Mouse (Mus musculus) embryonic facial prominence, embryonic 14.5 days (tissue): ENCODE measurements around the gene Spata2. TPM values are rescaled to one million over a fixed set of nuclear protein-coding genes. Genes with fewer than 3 reads are reported as not detected.
A peak's percentile ranks its signal among the peaks of the same experiment; 100 is the strongest.

Source experiments
- ATAC-seq: fragments of 200-750 bp; cut with Nextera tagmentation; 2 replicates; pipeline ENCODE4 v1.8.0; 2017; ENCODE audit warnings: low read depth, moderate number of reproducible peaks, moderate TSS enrichment
- DNase-seq: peaks from one replicate; pipeline ENCODE4 v3.0.0-alpha.2; 2015; ENCODE audit warnings: low spot score
- H3K27ac ChIP-seq: fragments of 300-500 bp; sonication (generic); replicated peaks from 2 replicates; pipeline ENCODE4 v1.5.1; 2014; ENCODE audit warnings: low read depth, mild to moderate bottlenecking, low read length, moderate library complexity
- H3K27me3 ChIP-seq: fragments of 300-500 bp; sonication (generic); replicated peaks from 2 replicates; pipeline ENCODE4 v1.6.1; 2014; ENCODE audit warnings: low read length; ENCODE audit not compliant: control insufficient read depth, insufficient read depth
- H3K36me3 ChIP-seq: fragments of 300-500 bp; sonication (generic); 2 replicates; pipeline ENCODE4 v1.6.1; 2014; ENCODE audit warnings: low read length, mixed read lengths; ENCODE audit not compliant: control insufficient read depth, insufficient read depth
- H3K4me1 ChIP-seq: fragments of 300-500 bp; sonication (generic); 2 replicates; pipeline ENCODE4 v1.6.1; 2014; ENCODE audit warnings: antibody characterized with exemption, low read length; ENCODE audit not compliant: control insufficient read depth, insufficient read depth
- H3K4me2 ChIP-seq: fragments of 300-500 bp; sonication (generic); 2 replicates; pipeline ENCODE4 v1.6.1; 2014; ENCODE audit warnings: low read depth, mild to moderate bottlenecking, low read length, moderate library complexity, mixed read lengths
- H3K4me3 ChIP-seq: fragments of 300-500 bp; sonication (generic); 2 replicates; pipeline ENCODE4 v1.5.1; 2014; ENCODE audit warnings: low read depth, mild to moderate bottlenecking, low read length
- H3K9ac ChIP-seq: fragments of 300-500 bp; sonication (generic); 2 replicates; pipeline ENCODE4 v1.6.1; 2014; ENCODE audit warnings: low read depth, mild to moderate bottlenecking, low read length, moderate library complexity, mixed read lengths
- H3K9me3 ChIP-seq: fragments of 300-500 bp; sonication (generic); 2 replicates; pipeline ENCODE4 v1.6.1; 2016; ENCODE audit warnings: low read length; ENCODE audit not compliant: control insufficient read depth
- WGBS: fragments of 180-500 bp; shearing (Covaris S2); extraction: QIAGEN DNeasy Blood & Tissue Kit; methylation state at CpG from one replicate; pipeline ENCODE4 v1.1.7; 2014; 5-methylcytosine and 5-hydroxymethylcytosine counted together
- polyA plus RNA-seq: library from polyadenylated mRNA; unstranded; fragments of >200 nt; fragmentation: Nextera tagmentation; extraction: Ambion mirVana; gene quantifications from 2 replicates; pipeline ENCODE4 v1.2.1, GENCODE M21; 2014

The Spata2 gene
- polyA plus RNA-seq, 1 experiment from 2014 or later, result 14.2 TPM

GRCm38 (mm10) chr2:167453814-167454213, 38.9 kb downstream of the Spata2 start:
- H3K27ac ChIP-seq, result no peak overlapping the region
- H3K36me3 ChIP-seq, result peaks cover 68% of the 10 kb centered on the region
- H3K27me3 ChIP-seq, result no peaks in the 10 kb centered on the region
- H3K4me3 ChIP-seq, result no peak overlapping the region
- DNase-seq, result peak; percentile 24
- H3K4me2 ChIP-seq, result no peak overlapping the region
- 66% methylated on average over 3 of the region's 3 CpGs for whole genome bisulfite sequencing
- no peaks in the 10 kb centered on the region for H3K4me1 ChIP-seq
- no peaks in the 10 kb centered on the region for H3K9me3 ChIP-seq
- ATAC-seq, result no peak
- no peak overlapping the region for H3K9ac ChIP-seq

DNA sequence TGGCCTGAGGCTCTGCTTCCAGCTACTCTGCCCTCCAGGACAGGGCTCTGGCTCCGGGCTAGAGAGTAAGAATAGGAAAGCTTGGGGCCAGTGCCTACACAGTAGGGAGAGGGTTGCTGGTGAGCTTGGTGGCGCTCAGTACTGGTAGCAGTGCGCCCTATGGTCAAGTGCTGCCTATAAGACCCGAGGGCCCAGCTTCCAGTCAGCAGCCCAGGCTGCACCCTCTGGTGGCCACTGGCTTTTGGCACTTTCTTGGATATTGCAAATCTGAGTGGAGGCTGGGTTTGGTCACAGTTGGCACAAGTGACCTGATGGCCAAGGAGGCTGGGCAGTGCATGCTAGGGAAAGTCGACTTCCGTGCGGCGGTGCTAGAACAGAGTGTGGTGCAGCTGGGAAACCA, 42.0 kb downstream of the Spata2 start:
- DNase-seq, result no peak
- H3K36me3 ChIP-seq, result peaks cover 41% of the 10 kb centered on the region
- H3K27ac ChIP-seq, result no peak overlapping the region
- no peak overlapping the region for H3K9ac ChIP-seq
- ATAC-seq, result no peak
- 89% methylated on average over 8 of the region's 8 CpGs for WGBS
- H3K4me2 ChIP-seq, result no peak overlapping the region
- no peaks in the 10 kb centered on the region for H3K27me3 ChIP-seq
- H3K4me1 ChIP-seq, result no peaks in the 10 kb centered on the region
- no peaks in the 10 kb centered on the region for H3K9me3 ChIP-seq
- no peak overlapping the region for H3K4me3 ChIP-seq

- H3K36me3 ChIP-seq, result peaks cover 37% of the 10 kb centered on the region
- H3K27ac ChIP-seq, result no peak overlapping the region
- DNase-seq, result no peak
- 86% methylated on average over 19 of the region's 21 CpGs for WGBS
- no peak overlapping the region for H3K9ac ChIP-seq
- H3K9me3 ChIP-seq, result no peaks in the 10 kb centered on the region
- no peaks in the 10 kb centered on the region for H3K27me3 ChIP-seq
- no peak overlapping the region for H3K4me3 ChIP-seq
- no peak for ATAC-seq
- no peak overlapping the region for H3K4me2 ChIP-seq
- H3K4me1 ChIP-seq, result no peaks in the 10 kb centered on the region
Measured at GRCm38 (mm10) chr2:167449331-167450275, 43.1 kb downstream of the Spata2 start.

GRCm38 (mm10) chr2:167447629-167448028, 45.1 kb downstream of the Spata2 start:
- no peaks in the 10 kb centered on the region for H3K27me3 ChIP-seq
- no peak overlapping the region for H3K4me2 ChIP-seq
- no peaks in the 10 kb centered on the region for H3K9me3 ChIP-seq
- H3K9ac ChIP-seq, result no peak overlapping the region
- no peaks in the 10 kb centered on the region for H3K4me1 ChIP-seq
- H3K4me3 ChIP-seq, result no peak overlapping the region
- WGBS, result 91% methylated on average over 8 of the region's 8 CpGs
- H3K27ac ChIP-seq, result no peak overlapping the region
- DNase-seq, result no peak
- no peak for ATAC-seq
- H3K36me3 ChIP-seq, result peaks cover 47% of the 10 kb centered on the region

DNA sequence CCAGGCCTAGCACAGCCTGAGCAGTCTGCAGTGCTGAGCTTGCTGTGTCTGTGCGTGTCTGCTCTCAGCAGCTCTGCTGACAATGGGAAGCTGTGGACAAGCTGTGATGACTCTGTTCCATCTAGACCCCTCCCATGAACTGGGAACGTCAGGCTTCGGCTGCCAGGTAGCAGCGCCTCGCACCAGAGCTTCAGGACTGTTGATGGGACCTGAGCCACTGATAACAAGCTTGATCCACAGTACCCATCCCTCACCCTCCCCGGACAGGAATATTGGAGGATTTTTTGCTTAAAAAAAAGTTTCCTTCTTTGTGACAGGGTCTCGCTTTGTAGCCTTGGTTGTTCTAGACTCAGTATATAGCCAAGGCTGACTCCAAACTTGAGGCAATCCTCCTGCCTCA, 45.5 kb downstream of the Spata2 start:
- Histone ChIP-seq H3K4me2 (no peak overlapping the region), H3K9ac (no peak overlapping the region), H3K9me3 (no peaks in the 10 kb centered on the region), H3K27ac (peak overlapping the region; percentile 45; the same call in 1 of the 2 replicates), H3K4me3 (no peak overlapping the region), H3K4me1 (no peaks in the 10 kb centered on the region), H3K27me3 (no peaks in the 10 kb centered on the region), H3K36me3 (peaks cover 48% of the 10 kb centered on the region)
- ATAC-seq (no peak), DNase-seq (no peak)
- 88% methylated on average over 7 of the region's 7 CpGs for WGBS

DNA sequence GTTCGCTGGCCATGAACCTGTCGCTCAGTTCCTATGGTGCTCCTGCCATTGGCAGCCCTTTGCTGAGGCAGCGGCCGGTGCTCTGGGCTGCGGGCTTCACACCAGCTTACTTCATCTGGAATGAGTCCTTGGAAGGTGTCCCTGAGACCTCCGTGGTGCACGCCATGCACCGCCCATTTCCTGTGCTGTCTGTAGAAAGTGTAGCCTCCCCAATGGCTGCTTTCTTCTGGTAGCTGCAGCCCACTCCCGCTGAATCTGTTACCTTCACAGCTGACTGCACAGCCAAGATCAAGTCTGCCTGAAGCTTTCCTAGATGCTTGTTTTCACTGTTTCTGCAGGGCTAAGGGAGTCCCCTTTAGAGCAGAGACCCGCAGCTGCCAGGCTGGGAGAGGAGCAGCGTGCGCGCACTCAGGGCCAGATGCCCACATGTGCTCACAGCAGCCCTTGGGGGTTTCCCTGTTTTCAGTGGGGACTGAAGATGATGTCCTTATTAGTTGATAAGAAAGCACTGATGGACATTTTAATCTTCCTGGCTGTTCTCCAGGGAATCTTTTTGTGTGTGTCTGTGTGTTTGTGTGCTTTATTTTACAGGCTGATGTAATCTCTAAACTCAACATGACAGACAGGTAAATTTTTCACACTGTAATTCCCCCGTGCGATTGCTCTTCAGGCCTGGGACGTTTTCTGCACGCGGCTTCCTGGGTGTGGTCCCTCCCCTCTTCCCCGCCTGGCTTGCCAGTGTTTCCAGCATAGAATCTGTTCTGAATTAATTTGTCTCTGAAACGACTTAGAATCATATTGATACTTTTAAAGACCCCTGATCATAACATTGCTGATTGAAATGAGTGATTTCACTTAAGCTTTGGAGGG, 46.5 kb downstream of the Spata2 start:
- H3K27me3 ChIP-seq, result no peaks in the 10 kb centered on the region
- WGBS, result 50% methylated on average over 20 of the region's 20 CpGs
- ATAC-seq (peak; percentile 54; the same call in 1 of the 2 replicates), DNase-seq (peak; percentile 57)
- no peaks in the 10 kb centered on the region for H3K4me1 ChIP-seq
- peaks cover 51% of the 10 kb centered on the region for H3K36me3 ChIP-seq
- peak overlapping the region; percentile 45 for H3K27ac ChIP-seq
- H3K9me3 ChIP-seq, result no peaks in the 10 kb centered on the region
- no peak overlapping the region for H3K4me2 ChIP-seq
- H3K9ac ChIP-seq, result no peak overlapping the region
- H3K4me3 ChIP-seq, result no peak overlapping the region

DNA sequence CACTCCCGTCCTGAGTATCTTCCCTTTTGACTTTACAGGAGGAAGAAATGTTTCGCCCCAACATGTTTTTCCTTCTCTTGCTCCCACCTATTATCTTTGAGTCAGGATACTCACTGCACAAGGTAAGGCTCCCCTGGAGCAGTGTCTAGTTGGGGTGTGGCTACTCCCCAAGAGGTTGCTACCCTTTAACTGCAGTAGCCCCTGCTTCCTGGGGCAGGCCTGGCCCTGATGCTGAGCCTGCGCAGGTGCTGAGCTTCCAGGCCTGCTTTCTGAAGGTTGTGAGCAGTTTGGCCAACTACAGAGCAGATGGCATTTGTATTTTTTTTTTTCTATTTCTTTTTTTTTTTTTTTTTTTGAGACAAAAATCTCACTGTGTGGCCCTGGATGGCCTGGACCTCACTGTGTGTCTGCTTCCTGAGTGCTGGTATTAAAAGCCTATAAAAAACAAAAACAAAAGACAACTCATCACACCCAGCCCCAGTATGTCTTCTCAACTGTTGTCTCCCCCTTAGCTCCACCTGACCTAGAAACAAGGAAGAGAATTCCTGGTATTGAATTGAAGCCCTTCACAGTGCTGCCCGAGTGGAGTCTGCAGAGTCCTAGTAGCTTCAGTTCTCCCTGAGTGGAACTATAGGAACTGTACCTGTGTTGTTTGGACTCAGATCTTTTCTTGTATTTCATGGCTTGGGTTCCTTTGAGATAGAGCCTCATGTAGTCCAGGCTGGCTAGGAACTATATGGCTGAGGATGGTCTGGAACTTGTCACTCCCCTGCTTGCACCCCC, 49.1 kb downstream of the Spata2 start:
- 88% methylated on average over 4 of the region's 4 CpGs for WGBS
- Histone ChIP-seq H3K9me3 (no peaks in the 10 kb centered on the region), H3K27ac (no peak overlapping the region), H3K27me3 (no peaks in the 10 kb centered on the region), H3K4me3 (no peak overlapping the region), H3K9ac (no peak overlapping the region), H3K36me3 (peaks cover 43% of the 10 kb centered on the region; the same call in 1 of the 2 replicates), H3K4me1 (no peaks in the 10 kb centered on the region), H3K4me2 (no peak overlapping the region)
- DNase-seq, result no peak
- ATAC-seq, result no peak

GRCm38 (mm10) chr2:167439422-167439821, 53.3 kb downstream of the Spata2 start:
- Histone ChIP-seq H3K36me3 (peaks cover 64% of the 10 kb centered on the region), H3K4me3 (no peak overlapping the region), H3K9ac (no peak overlapping the region), H3K27ac (no peak overlapping the region), H3K4me2 (no peak overlapping the region), H3K4me1 (no peaks in the 10 kb centered on the region), H3K9me3 (no peaks in the 10 kb centered on the region), H3K27me3 (no peaks in the 10 kb centered on the region)
- DNase-seq (no peak), ATAC-seq (no peak)
- 95% methylated on average over 3 of the region's 3 CpGs for WGBS
